Mouse (Mus musculus) hindbrain, embryonic 10.5 days (tissue): ENCODE results near the gene Spsb1. TPM values are rescaled to one million over a fixed set of nuclear protein-coding genes. Genes with fewer than 3 reads are reported as not detected.
A peak's percentile ranks its signal among the peaks of the same experiment; 100 is the strongest.

ENCODE experiments used
- DNase-seq: peaks from one replicate; pipeline ENCODE4 v3.0.0-alpha.2; 2017; ENCODE audit warnings: low spot score
- H3K27ac ChIP-seq: fragments of 300-500 bp; sonication (generic); 2 replicates; pipeline ENCODE4 v1.5.1; 2016; ENCODE audit warnings: mild to moderate bottlenecking, moderate library complexity
- H3K27me3 ChIP-seq: fragments of 300-500 bp; sonication (generic); 2 replicates; pipeline ENCODE4 v1.6.1; 2016; ENCODE audit warnings: mild to moderate bottlenecking; ENCODE audit not compliant: poor library complexity, insufficient read depth, severe bottlenecking
- H3K36me3 ChIP-seq: fragments of 300-500 bp; sonication (generic); 2 replicates; pipeline ENCODE4 v1.6.1; 2016; ENCODE audit warnings: mild to moderate bottlenecking, moderate library complexity
- H3K4me1 ChIP-seq: fragments of 300-500 bp; sonication (generic); replicated peaks from 2 replicates; pipeline ENCODE4 v1.6.1; 2016; ENCODE audit warnings: mild to moderate bottlenecking
- H3K4me3 ChIP-seq: fragments of 300-500 bp; sonication (generic); 2 replicates; pipeline ENCODE4 v1.5.1; 2016; ENCODE audit warnings: mild to moderate bottlenecking, moderate library complexity
- H3K9me3 ChIP-seq: fragments of 300-500 bp; sonication (generic); 2 replicates; pipeline ENCODE4 v1.6.1; 2016; ENCODE audit warnings: mild to moderate bottlenecking, moderate library complexity
- WGBS: fragments of 180-500 bp; shearing (Covaris S2); methylation state at CpG from one replicate; pipeline ENCODE4 v1.1.7; 2016; 5-methylcytosine and 5-hydroxymethylcytosine counted together
- polyA plus RNA-seq: library from polyadenylated mRNA; unstranded; fragments of >200 nt; fragmentation: Nextera tagmentation; extraction: Ambion mirVana; gene quantifications from 2 replicates; pipeline ENCODE4 v1.2.1, GENCODE M21; 2016

Gene Spsb1
- polyA plus RNA-seq, 1 experiment from 2014 or later = 12.0 TPM

GRCm38 (mm10) chr4:149977801-149978544 is 23.1 kb upstream of the Spsb1 start:
- H3K36me3 ChIP-seq = no peaks in the 10 kb centered on the region
- H3K27ac ChIP-seq = peak overlapping the region; percentile 29; the same call in 1 of the 2 replicates
- H3K27me3 ChIP-seq = peaks cover 23% of the 10 kb centered on the region
- 73% methylated on average over 17 of the region's 17 CpGs for WGBS
- no peak overlapping the region for H3K4me3 ChIP-seq
- no peaks in the 10 kb centered on the region for H3K9me3 ChIP-seq
- DNase-seq = no peak
- H3K4me1 ChIP-seq = peaks cover 45% of the 10 kb centered on the region

GRCm38 (mm10) chr4:149977181-149977580 is 22.3 kb upstream of the Spsb1 start:
- no peak overlapping the region for H3K4me3 ChIP-seq
- no peaks in the 10 kb centered on the region for H3K36me3 ChIP-seq
- no peak for DNase-seq
- 0 out of 2 replicates have a peak overlapping the region, but pooled peaks have one; percentile 29 for H3K27ac ChIP-seq
- H3K4me1 ChIP-seq = peaks cover 47% of the 10 kb centered on the region
- 80% methylated on average over 6 of the region's 6 CpGs for WGBS
- no peaks in the 10 kb centered on the region for H3K9me3 ChIP-seq
- peaks cover 23% of the 10 kb centered on the region for H3K27me3 ChIP-seq

GRCm38 (mm10) chr4:149975730-149976254 is 20.9 kb upstream of the Spsb1 start:
- Histone ChIP-seq H3K27me3 (peaks cover 19% of the 10 kb centered on the region), H3K9me3 (no peaks in the 10 kb centered on the region), H3K4me3 (no peak overlapping the region), H3K36me3 (no peaks in the 10 kb centered on the region), H3K27ac (no peak overlapping the region), H3K4me1 (peaks cover 45% of the 10 kb centered on the region)
- no peak for DNase-seq
- 80% methylated on average over 5 of the region's 5 CpGs for WGBS

- Histone ChIP-seq H3K9me3 (no peaks in the 10 kb centered on the region), H3K4me3 (no peak overlapping the region), H3K27me3 (peaks cover 24% of the 10 kb centered on the region), H3K27ac (no peak overlapping the region), H3K4me1 (peaks cover 41% of the 10 kb centered on the region), H3K36me3 (no peaks in the 10 kb centered on the region)
- WGBS = 68% methylated on average over 8 of the region's 8 CpGs
- DNase-seq = no peak
These were observed 20.4 kb upstream of the Spsb1 start for GRCm38 (mm10) chr4:149975291-149975690.

GRCm38 (mm10) chr4:149971393-149971792 is 16.6 kb upstream of the Spsb1 start:
- peaks cover 24% of the 10 kb centered on the region; the same call in 1 of the 2 replicates for H3K27me3 ChIP-seq
- 81% methylated on average over 9 of the region's 9 CpGs for WGBS
- no peaks in the 10 kb centered on the region for H3K9me3 ChIP-seq
- DNase-seq = no peak
- H3K36me3 ChIP-seq = no peaks in the 10 kb centered on the region
- no peak overlapping the region for H3K4me3 ChIP-seq
- no peak overlapping the region for H3K27ac ChIP-seq
- H3K4me1 ChIP-seq = peaks cover 29% of the 10 kb centered on the region

GRCm38 (mm10) chr4:149968526-149968925 is 13.7 kb upstream of the Spsb1 start:
- 48% methylated on average over 6 of the region's 6 CpGs for WGBS
- H3K27ac ChIP-seq = no peak overlapping the region
- peaks cover 41% of the 10 kb centered on the region for H3K4me1 ChIP-seq
- H3K4me3 ChIP-seq = no peak overlapping the region
- no peaks in the 10 kb centered on the region for H3K9me3 ChIP-seq
- no peak for DNase-seq
- H3K27me3 ChIP-seq = peaks cover 28% of the 10 kb centered on the region; the same call in 1 of the 2 replicates
- H3K36me3 ChIP-seq = no peaks in the 10 kb centered on the region

GRCm38 (mm10) chr4:149966963-149967362 is 12.1 kb upstream of the Spsb1 start:
- no peak for DNase-seq
- 87% methylated on average over 9 of the region's 9 CpGs for WGBS
- Histone ChIP-seq H3K36me3 (no peaks in the 10 kb centered on the region), H3K27me3 (peaks cover 28% of the 10 kb centered on the region; the same call in 1 of the 2 replicates), H3K4me3 (no peak overlapping the region), H3K27ac (no peak overlapping the region), H3K4me1 (peaks cover 33% of the 10 kb centered on the region), H3K9me3 (no peaks in the 10 kb centered on the region)

- no peak for DNase-seq
- H3K27me3 ChIP-seq = peaks cover 28% of the 10 kb centered on the region; the same call in 1 of the 2 replicates
- H3K4me1 ChIP-seq = peaks cover 33% of the 10 kb centered on the region
- no peak overlapping the region for H3K27ac ChIP-seq
- no peaks in the 10 kb centered on the region for H3K36me3 ChIP-seq
- no peak overlapping the region for H3K4me3 ChIP-seq
- 85% methylated on average over 5 of the region's 5 CpGs for WGBS
- no peaks in the 10 kb centered on the region for H3K9me3 ChIP-seq
These were observed 11.4 kb upstream of the Spsb1 start for GRCm38 (mm10) chr4:149966252-149966651.

GRCm38 (mm10) chr4:149965672-149966071 is 10.8 kb upstream of the Spsb1 start:
- WGBS = 78% methylated on average over 6 of the region's 6 CpGs
- no peak overlapping the region for H3K27ac ChIP-seq
- H3K9me3 ChIP-seq = no peaks in the 10 kb centered on the region
- peaks cover 33% of the 10 kb centered on the region for H3K4me1 ChIP-seq
- H3K36me3 ChIP-seq = no peaks in the 10 kb centered on the region
- H3K27me3 ChIP-seq = peaks cover 24% of the 10 kb centered on the region; the same call in 1 of the 2 replicates
- DNase-seq = no peak
- no peak overlapping the region for H3K4me3 ChIP-seq

GRCm38 (mm10) chr4:149965242-149965641 is 10.4 kb upstream of the Spsb1 start:
- no peak for DNase-seq
- WGBS = 82% methylated on average over 6 of the region's 6 CpGs
- peaks cover 20% of the 10 kb centered on the region; the same call in 1 of the 2 replicates for H3K27me3 ChIP-seq
- H3K9me3 ChIP-seq = no peaks in the 10 kb centered on the region
- peaks cover 33% of the 10 kb centered on the region for H3K4me1 ChIP-seq
- no peaks in the 10 kb centered on the region for H3K36me3 ChIP-seq
- H3K4me3 ChIP-seq = no peak overlapping the region
- H3K27ac ChIP-seq = no peak overlapping the region

- Histone ChIP-seq H3K27me3 (peaks cover 15% of the 10 kb centered on the region; the same call in 1 of the 2 replicates), H3K4me1 (peaks cover 29% of the 10 kb centered on the region), H3K4me3 (no peak overlapping the region), H3K36me3 (no peaks in the 10 kb centered on the region), H3K27ac (no peak overlapping the region), H3K9me3 (no peaks in the 10 kb centered on the region)
- DNase-seq = no peak
- 57% methylated on average over 3 of the region's 3 CpGs for WGBS
These were observed 9.9 kb upstream of the Spsb1 start for GRCm38 (mm10) chr4:149964770-149965169.

- Histone ChIP-seq H3K36me3 (no peaks in the 10 kb centered on the region), H3K4me3 (no peak overlapping the region), H3K27me3 (0 out of 2 replicates have a peak, but pooled peaks cover 10% of the 10 kb centered on the region), H3K9me3 (no peaks in the 10 kb centered on the region), H3K27ac (0 out of 2 replicates have a peak overlapping the region, but pooled peaks have one; percentile 17), H3K4me1 (peaks cover 28% of the 10 kb centered on the region)
- 83% methylated on average over 8 of the region's 8 CpGs for WGBS
- no peak for DNase-seq
These were observed 9.4 kb upstream of the Spsb1 start for GRCm38 (mm10) chr4:149964285-149964684.

- H3K4me3 ChIP-seq = no peak overlapping the region
- no peak overlapping the region for H3K27ac ChIP-seq
- no peak for DNase-seq
- 91% methylated on average over 7 of the region's 7 CpGs for WGBS
- H3K9me3 ChIP-seq = no peaks in the 10 kb centered on the region
- peaks cover 21% of the 10 kb centered on the region for H3K4me1 ChIP-seq
- H3K36me3 ChIP-seq = no peaks in the 10 kb centered on the region
- peaks cover 27% of the 10 kb centered on the region for H3K27me3 ChIP-seq
These were observed 5.5 kb upstream of the Spsb1 start for GRCm38 (mm10) chr4:149960391-149960790.
